Mouse (Mus musculus) spleen, postnatal 36 days (tissue): ENCODE measurements around the gene Trpv1.

Source experiments
- DNase-seq, 2 experiments: peaks; one replicate each; pipeline ENCODE4 v3.0.0; 2022; ENCODE audit warnings: low spot score in 2 of 2, mixed read lengths in 1 of 2

Trpv1 gene

DNA sequence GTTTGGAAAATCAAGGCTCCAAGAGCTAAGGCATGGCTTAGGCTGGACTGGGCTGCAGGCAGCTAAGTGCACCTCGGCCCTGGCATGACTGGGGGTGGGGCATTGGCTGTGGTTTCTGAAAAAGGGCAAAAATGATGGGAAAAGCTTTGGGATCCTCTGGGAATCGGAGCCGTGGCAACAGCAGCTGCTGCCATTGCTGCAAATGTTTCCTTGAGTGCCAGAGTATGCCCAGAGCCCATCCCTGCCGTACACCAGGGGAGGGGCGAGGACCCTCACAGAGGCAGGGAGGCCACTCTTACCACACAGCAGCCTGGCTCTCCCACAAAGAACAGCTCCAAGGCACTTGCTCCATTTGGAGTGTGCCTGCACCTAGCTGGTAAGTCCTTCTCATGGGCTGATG, at the start of gene Trpv1:
Trpv1 (plus strand) TSS at position 301 of the 400 bp plus-strand sequence.
- no peak for DNase-seq

DNA sequence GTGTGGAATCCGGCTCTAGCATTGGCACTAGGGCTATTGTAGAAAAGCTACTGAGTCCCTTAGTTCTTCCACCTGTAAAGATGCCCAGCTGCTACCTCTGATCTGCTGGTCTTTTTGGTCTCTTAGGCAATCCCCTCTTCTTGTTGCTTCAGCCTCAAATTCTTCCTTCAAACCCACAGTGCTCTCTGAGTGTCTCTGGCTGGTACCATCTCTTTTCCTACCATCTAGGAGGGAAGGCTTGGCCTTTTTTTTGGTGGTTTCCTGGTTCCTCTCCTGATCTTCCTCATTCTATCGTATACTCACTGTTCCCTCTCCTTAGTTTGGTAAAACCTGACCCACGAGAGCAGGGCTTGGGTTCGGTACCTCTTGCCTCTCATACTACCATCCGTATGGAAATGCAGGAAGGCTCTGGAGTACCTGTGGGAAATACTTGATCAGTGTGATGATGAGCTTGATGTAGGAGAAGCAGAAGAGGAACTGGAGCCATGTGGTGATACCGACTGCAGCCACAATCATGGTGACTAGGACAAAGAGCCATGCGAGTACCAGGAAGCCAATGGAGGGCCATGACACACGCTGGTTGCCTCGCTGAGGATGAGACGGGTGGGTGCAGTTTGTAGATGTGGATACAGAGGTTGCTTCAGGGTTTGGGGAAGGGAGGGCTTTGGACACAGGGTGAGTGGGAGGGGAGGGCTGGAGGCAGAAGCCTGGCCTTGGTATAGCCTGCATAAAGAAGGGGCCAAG, 48.0 kb upstream of the Trpv1 start:
- no peak for DNase-seq

DNA sequence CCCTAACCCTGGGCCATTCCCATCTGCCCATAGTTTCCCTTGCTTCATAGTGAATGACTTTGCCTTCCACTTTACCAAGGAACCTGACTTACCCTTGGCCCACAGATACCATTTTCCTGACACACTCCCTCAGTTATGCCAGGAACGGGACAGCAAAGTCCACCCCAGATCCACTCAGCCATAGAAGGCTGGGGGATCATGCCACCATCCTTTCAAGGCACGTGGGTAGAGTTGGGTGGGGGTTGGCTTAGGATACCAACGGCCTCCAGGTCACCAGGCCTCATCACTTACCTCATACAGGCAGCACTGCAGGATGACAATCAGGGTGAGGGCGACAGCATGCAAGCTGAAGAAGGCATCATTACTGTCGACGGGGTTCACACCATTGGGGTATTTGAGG, 46.9 kb upstream of the Trpv1 start:
- no peak for DNase-seq

DNA sequence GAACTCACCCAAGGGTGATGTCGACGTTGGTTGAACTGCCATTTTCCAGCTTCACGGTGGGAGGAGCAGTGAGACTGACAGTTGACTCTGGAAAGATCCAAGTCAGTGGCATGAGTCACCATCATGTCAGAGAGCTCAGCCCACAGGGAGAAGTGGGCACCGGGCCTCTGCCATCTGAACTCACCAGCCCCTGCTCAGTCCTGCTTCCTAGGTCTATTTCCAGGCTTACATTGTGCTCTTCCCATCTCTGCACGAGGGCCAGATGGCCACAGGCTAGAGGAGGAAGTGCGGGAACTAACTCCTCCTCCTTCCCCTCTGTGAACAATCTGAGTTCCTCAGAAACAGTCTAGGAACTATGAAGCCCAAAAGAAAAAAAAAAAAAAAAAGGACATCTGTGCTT, 41.0 kb upstream of the Trpv1 start:
- no peak for DNase-seq

DNA sequence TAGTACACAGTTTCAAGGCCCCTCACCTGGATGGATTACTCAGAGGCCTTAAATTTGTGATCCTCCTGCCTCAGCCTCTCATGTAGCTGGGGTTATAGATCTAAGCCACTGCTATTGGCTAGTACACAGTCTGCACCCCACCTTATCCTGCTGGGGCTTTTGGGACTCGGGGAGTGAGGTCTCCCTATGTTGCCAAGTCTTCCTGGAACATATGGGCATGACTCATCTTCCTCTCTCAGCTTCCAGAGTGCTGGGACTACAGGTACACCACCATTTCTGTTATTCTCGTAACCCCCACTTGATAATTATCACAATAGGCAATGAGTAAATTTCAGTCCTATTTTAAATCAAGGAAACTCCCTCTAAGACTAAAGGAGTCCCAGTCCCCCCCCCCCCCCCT, 39.6 kb upstream of the Trpv1 start:
- no peak for DNase-seq

DNA sequence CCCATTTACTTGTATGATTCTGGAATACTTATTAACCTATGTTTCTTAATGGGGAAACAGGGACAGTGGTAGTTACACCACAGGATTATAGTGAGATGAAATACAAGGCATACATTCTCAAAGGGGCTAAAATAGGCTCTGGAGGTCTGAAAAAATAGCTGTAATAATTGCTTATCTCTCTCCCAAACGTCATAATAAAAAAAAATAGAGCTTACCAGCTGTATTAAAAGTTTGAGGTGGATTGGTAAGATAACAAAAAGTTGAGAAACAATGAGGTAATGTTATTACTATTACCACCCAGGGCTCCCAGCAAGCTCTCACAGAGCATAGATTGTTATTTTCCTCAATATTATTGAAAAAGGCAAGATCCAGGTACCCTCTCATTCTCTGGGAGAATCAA, 35.9 kb upstream of the Trpv1 start:
- DNase-seq, result no peak

DNA sequence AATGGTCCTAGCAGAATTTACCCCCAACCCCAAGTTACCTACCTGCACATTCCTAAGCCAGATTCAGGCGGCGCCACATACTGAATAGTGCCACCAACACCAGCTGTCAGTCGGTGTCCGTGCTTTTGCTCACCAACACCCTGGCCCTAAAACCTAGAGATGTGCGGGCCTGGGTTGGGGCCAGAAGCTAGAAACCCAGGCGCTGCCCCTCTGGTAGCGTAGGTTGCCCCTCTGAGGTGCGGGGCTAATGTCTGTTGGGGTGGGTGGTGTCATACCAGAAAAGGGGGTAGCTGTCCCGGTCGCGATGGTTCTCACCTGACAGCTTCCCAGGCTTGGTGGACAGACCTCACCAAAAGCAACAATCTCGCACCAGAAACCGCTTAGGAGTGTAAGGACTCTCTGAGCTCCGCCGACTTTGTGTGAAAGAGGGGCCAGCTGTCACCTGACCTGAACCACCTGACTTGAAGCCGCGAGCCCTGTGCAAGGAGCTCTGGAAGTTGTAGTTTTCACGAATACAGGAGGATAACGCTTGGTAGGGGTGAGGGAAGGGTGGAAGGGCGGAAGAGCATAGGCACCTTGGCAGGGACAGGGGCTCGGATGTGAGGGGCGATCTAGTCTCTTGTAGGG, 35.4 kb upstream of the Trpv1 start, which contains the start of gene Ctns:
Ctns (minus strand) TSS at position 440 of the 627 bp plus-strand sequence.
- DNase-seq, result peak; percentile 84 to 86

DNA sequence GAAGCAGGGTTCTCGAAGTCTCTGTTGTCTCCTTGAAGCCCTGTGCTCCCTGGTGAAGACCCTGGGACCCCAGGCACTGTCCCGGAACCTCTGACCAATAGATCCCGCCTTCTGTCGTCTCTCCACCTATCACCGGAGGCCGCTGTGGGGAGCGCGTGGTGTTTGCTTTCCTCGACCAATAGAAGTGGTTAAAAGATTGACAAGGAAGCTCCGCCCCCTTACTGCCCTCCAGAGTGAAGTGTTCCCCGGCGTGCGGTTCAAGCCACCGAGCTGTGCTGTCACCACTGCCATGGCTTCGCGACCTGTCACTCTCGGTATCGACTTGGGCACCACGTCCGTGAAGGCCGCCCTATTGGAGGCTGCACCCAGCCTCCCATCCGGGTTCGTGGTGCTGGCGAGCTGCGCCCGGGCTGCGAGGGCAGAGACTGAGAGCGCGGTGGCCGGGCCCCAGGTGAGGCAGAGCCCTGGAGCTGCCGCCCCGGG, 34.8 kb upstream of the Trpv1 start, which contains the start of gene Shpk:
Shpk (plus strand) TSS at position 231 of the 483 bp plus-strand sequence.
- DNase-seq, result peak; percentile 93 to 96

DNA sequence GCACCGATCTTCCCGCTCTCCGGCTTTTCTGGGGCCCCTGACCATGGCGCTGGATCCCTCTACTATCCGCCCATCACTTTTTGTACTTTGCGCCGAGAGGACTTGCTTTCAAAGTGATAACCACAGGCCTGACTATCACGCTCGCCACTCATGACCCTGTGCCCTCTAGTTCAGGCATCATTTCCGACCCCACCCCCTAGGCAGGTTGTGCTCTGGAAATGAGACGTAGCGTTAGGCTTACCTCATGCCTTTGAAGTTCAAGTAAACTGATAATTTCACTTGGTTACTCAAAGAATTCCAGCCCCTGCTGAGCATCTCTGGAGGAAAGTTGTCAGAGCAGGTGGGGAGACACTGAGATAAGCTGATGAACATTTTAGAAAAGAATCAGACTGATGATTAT, 34.2 kb upstream of the Trpv1 start:
- DNase-seq, result peak; percentile 30 to 45

DNA sequence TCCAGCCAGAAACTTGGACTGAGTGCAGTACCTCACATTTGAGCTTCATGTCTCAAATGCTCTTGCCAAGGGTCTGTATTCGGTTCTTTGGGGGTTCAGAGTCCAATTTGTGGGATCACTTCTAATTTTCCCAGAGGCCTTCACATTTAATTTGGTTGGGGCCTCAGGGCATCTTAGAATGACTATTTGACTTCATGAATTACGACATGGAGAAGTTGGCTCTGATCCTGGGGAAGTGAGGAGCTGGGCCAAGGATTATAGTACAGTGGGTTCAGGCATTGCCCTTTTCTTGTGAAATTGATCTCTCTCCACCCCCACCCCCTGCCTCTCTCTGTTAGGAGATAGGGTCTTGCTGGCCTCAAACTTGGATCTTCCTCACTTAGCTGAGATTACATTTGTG, 33.1 kb upstream of the Trpv1 start:
- DNase-seq, result no peak

DNA sequence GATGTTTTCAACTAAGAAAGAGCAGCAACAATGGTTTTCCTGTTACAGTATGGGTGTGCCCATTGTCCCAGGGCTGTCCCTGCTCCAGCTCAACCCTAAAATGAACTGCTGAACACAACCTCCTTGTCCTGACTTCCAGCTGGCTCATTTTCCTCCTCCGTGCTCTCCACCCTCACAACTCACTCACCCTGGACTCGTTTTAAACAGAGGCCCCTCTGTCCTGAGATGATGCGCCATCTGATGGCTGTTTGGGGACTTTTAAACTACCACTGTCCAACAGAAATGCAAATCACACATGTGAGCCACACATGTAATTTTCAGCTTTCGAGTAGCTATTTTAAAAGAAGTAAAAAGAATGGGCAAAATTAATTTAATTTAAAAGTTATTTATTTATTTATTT, 32.5 kb upstream of the Trpv1 start:
- DNase-seq, result no peak

DNA sequence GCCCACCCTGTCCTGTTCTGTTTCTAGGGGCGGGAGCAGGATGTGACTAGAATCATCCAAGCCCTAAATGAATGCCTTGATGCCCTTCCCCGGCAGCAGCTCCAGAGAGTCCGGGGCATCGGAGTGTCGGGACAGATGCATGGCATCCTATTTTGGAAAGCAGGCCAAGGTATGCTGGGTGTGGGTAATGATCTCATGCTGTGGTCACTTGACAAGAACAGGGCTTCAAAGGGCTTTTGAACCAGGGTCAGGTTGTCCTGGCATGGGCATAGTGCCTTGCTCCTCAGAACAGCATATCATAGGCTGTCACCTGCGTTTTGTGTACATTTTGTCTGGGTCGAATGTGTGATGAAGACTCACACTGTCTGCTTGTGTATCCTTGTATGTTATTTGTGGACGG, 30.2 kb upstream of the Trpv1 start:
- DNase-seq, result no peak

DNA sequence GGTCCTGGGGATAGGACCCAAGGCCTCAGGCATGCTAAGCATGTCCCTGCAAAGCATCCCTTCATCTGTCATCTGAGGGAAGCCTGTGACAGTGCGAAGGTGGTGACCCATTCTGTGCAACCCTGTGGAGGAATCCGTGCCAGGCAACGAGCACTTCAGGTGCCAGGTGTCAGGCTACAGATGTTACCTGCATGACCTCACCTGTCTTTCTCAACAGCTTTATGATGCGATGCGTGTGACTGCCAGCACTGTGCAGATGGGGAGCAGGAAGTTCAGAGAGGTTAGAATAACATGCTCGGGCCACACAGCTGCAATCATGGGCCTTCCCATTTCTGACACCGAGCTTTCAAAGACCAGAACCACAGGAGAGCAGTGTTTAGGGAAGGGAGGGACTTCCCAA, 28.9 kb upstream of the Trpv1 start:
- no peak for DNase-seq

DNA sequence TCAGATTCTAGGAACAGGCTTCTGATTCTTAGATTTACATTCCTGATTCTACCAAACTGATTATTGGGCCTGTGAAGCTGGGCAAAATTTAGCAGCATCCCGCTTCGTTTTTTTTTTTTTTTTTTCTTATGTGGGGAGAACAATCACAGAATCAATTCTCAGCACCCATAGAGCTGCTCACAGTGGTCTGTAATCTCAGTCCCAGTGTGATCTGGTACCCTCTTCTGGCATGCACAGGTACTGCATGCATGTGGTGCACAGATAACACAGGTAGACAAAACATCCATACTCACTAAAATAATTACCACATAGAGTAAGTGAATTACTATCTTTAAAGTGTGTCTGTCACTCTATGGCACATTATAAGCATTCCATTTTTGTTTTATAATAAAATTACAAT, 26.5 kb upstream of the Trpv1 start:
- DNase-seq, result no peak

DNA sequence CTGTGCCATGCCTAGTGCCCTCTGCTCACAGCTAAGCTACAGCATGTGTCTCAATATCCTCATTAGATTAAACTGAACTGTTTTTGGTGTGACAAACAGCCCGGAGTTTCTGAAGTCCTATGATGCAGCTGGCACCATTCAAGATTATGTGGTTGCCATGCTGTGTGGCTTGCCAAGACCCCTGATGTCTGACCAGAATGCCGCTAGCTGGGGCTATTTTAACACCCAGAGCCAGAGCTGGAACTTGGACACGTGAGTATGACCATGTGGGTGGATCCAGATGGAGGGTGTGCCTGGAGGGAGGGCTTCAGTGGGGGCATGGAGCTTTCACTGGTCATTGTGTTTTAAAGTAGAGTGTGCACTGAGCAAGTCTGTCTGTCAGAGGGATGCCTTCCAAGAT, 20.1 kb upstream of the Trpv1 start:
- DNase-seq, result no peak

DNA sequence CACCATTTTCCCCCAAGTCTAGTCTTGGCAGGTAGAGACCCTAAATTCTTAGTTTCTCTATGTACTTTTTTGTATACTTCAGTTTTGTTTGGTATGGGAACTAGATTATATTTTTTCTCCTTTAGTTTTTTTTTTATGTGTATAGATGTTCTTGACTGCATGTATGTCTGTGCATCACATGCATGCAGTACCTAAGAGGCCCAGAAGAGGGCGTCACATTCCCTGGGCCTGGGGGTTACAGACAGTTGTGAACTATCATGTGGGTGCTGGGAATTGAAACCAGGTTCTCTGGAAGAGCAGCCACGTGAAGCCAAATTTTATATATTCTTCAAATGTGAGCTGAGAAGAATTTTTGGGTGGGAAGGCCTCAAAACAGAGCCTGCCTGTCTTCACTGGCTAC, 14.4 kb upstream of the Trpv1 start:
- no peak for DNase-seq

DNA sequence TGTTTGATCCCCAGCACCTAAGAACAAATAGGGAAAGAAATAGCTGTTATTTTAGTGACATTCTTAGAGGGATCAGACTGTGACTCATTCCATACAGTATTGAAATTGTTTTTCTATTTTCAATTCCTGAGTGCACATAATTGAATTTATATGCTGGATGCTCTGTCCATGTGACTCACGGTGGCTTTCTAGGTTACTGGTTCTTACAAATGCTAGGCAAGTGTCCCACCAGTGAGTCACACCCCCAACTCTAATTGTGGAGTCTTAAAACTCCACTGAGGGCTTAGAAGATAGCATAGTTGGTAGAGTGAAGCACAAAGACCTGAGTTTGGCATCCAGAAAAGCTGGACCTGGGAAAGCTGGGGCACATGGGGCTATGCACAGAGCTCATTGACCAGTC, 13.4 kb upstream of the Trpv1 start:
- DNase-seq, result no peak

DNA sequence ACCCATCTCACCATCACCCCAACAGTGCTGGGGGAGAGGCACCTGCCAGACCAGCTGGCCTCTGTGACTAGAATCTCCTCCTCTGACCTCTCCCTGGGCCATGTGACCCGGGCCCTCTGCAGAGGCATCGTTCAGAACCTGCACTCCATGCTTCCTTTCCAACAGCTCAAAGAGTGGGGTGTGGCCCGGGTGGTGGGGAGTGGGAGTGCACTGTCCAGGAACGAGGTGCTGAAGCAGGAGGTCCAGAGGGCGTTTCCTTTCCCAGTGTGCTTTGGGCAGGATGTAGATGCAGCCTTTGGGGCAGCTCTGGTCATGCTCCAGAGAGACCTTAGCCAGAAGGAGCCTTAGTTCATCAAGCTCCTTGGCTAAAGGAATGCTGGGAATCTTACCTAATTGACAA, 11.2 kb upstream of the Trpv1 start:
- DNase-seq, result no peak

DNA sequence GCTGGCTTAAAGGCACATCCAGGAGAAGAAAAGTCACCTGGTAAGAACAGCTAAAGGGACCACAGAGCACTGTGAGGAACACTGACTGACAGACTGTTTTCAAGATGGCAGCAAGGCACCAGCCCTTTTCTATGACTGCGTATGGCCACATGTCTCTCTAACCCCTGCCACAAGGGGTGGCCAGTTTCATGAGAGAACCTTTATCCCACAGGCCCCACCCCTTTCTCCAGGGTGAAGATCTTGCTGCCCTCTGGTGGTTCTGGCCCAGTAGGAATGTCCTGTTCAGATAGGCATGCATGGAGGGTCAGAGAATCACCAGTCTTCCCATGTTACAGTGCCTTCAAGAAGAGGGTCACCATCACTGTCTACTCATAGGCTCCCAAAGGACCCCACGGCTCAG, 10.1 kb upstream of the Trpv1 start:
- peak in 1 of 2 experiments; percentile 7 for DNase-seq

DNA sequence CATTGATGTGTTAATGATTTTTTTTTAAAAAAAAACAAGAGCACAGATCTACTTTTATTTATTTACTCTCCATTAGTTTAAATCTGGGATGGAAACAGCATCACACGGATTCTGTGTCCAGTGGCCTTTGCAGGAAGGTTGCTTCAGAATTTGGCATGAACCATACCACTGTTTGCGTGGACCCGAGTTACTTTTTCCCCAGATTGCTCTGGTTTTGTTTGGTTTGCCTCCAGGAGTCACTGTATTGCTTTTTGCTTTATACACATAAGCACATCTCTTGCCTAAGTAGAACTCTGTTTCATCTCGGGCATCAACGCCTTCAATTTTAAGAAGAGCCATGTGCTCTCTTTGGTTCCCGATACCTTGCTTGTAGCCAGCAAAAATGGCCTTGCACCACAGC, 8.2 kb upstream of the Trpv1 start:
- no peak for DNase-seq

DNA sequence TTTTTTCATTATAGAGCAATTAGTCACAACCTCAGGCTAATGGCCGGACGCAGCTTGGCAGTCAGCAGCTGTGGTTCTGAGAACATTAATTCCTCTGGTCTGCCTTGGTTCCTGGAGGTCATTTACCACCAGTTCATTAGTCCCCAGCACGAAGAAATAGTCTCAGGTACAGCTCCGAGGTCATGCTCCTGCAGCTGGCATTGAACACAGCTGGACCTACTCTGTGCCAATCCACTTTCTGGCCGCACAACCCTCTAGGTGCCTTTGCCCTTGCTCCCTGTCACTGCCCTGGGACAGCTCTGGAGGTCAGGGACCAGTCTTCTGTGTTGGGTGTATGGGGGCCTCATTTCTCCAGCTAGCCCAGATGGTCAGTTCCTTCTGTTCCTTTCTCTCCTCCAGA, 5.2 kb upstream of the Trpv1 start:
- no peak for DNase-seq

DNA sequence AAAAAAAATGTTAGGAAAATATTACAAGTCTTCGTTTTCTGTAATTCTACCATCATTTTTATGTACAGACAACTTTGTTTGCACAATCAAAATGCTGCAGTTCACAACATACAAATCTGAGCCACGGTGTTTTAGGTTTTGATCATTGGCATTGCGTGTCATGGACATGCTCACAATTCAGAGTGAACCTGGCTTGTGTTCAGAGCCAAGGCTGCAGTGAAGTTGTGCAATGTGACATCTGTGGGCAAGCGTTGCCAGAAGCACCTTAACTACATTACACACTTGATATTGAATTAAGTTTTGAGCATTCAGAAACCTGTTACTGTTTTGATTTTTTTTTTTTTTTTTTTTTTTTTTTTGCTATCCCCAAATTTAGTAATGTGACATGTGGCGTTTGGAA, 4.0 kb upstream of the Trpv1 start:
- no peak for DNase-seq

DNA sequence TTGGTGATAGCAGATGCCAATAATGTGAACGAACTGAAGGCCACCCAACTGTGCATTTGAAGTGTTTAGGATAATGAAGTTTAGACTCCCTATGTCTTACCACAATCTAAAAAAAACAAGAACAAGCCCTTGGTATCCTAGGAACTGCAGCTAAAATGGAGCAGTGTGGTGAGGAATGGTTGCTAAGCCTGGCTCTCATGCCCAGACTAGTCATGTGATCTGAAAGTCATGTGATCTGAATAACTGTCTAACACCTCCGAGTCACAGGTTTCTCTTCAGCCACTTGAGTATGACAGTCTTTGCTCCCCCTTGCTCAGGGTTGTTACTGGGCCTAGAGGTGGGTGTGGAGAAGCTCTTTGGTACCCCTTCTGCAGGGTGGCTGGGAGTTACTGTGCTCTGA, 1.6 kb upstream of the Trpv1 start:
- no peak for DNase-seq
